Mouse (Mus musculus) CH12.LX (cell line): Measurements from ENCODE around the gene Prkca.

Experiments
- CHD1 ChIP-seq: IDR thresholded peaks from 2 replicates; pipeline ENCODE4 v1.6.1; 2012; ENCODE audit warnings: low read depth, low read length, improper control_type of control experiment, inconsistent platforms
- CTCF ChIP-seq, 2 experiments: IDR thresholded peaks in 1 of 2; conservative IDR thresholded peaks in 1 of 2; 2 replicates each; pipeline ENCODE4 v1.5.1; 2011 to 2012; ENCODE audit warnings: low read depth in 2 of 2, low read length in 2 of 2, improper control_type of control experiment in 1 of 2, inconsistent platforms in 1 of 2, mild to moderate bottlenecking in 1 of 2, moderate library complexity in 1 of 2
- ELF1 ChIP-seq: IDR thresholded peaks from 2 replicates; pipeline ENCODE4 v1.6.1; 2014; ENCODE audit warnings: low read depth, mild to moderate bottlenecking, inconsistent platforms, low read length, improper control_type of control experiment
- EP300 ChIP-seq: IDR thresholded peaks from 2 replicates; pipeline ENCODE4 v1.6.1; 2011; ENCODE audit warnings: low read length, improper control_type of control experiment
- GABPA ChIP-seq: IDR thresholded peaks from 2 replicates; pipeline ENCODE4 v1.6.1; 2012; ENCODE audit warnings: low read depth, low read length, improper control_type of control experiment, inconsistent platforms; ENCODE audit not compliant: insufficient replicate concordance
- MAFK ChIP-seq: IDR thresholded peaks from 2 replicates; pipeline ENCODE4 v1.6.1; 2011; ENCODE audit warnings: low read length, improper control_type of control experiment; ENCODE audit not compliant: insufficient replicate concordance
- MAX ChIP-seq: IDR thresholded peaks from 2 replicates; pipeline ENCODE4 v1.6.1; 2011; ENCODE audit warnings: low read length, improper control_type of control experiment
- NRF1 ChIP-seq: IDR thresholded peaks from 2 replicates; pipeline ENCODE4 v1.6.1; 2014; ENCODE audit warnings: low read depth, mild to moderate bottlenecking, inconsistent platforms, low read length, improper control_type of control experiment, moderate library complexity
- POLR2A ChIP-seq: IDR thresholded peaks from 2 replicates; pipeline ENCODE4 v1.6.1; 2011; ENCODE audit warnings: low read depth, mild to moderate bottlenecking, improper control_type of control experiment, low read length
- TBP ChIP-seq: conservative IDR thresholded peaks from 2 replicates; pipeline ENCODE4 v1.6.1; 2011; ENCODE audit warnings: low read depth, low read length, improper control_type of control experiment
- TCF12 ChIP-seq: IDR thresholded peaks from 2 replicates; pipeline ENCODE4 v1.6.1; 2014; ENCODE audit warnings: low read depth, mild to moderate bottlenecking, inconsistent platforms, low read length, improper control_type of control experiment
- USF1 ChIP-seq: IDR thresholded peaks from 2 replicates; pipeline ENCODE4 v1.6.1; 2014; ENCODE audit warnings: low read depth, mild to moderate bottlenecking, inconsistent platforms, low read length, improper control_type of control experiment
- ZC3H11A ChIP-seq: IDR thresholded peaks from 2 replicates; pipeline ENCODE4 v1.6.1; 2012; ENCODE audit warnings: low read depth, mild to moderate bottlenecking, inconsistent platforms, low read length, improper control_type of control experiment
- ZKSCAN1 ChIP-seq: IDR thresholded peaks from 2 replicates; pipeline ENCODE4 v1.6.1; 2012; ENCODE audit warnings: low read depth, inconsistent platforms, low read length, improper control_type of control experiment, borderline replicate concordance

- TF ChIP-seq TCF12 (no peak), CTCF (conservative IDR thresholded peaks at IDR 0.05 in 1 of 2, IDR thresholded peaks at IDR 0.05 in 1 of 2; ENCODE audit: low read depth in 2 of 2, low read length in 2 of 2) (no peak), CHD1 (no peak), ZKSCAN1 (no peak), ZC3H11A (no peak), GABPA (no peak), NRF1 (no peak), MAFK (no peak), POLR2A (no peak), ELF1 (no peak), MAX (no peak), TBP (no peak), EP300 (no peak), USF1 (no peak)
Measured at GRCm38 (mm10) chr11:108053746-108054145, 290.0 kb downstream of the Prkca start.
